Mouse (Mus musculus): ENCODE data around the gene Adtrp.

- TF ChIP-seq GATA1 (IDR thresholded peaks at IDR 0.05; ENCODE audit: low read length) (no peak), TAL1 (IDR thresholded peaks at IDR 0.05; ENCODE audit: low read length) (no peak)
Measured at GRCm38 (mm10) chr13:41890618-41891017, 43.1 kb upstream of the Adtrp start.

Measured in erythroblast, embryonic 14.5 days (primary cell).